Mouse (Mus musculus) kidney, adult 9 months (tissue): ENCODE results near the gene Pkd1l2.

ENCODE experiments used
- DNase-seq: peaks from one replicate; pipeline ENCODE4 v3.0.0; 2022

Pkd1l2 gene

GRCm38 (mm10) chr8:117082399-117082872 lies at the start of gene Pkd1l2:
Pkd1l2 (minus strand) TSS chr8:117082449.
- no peak for DNase-seq

DNA sequence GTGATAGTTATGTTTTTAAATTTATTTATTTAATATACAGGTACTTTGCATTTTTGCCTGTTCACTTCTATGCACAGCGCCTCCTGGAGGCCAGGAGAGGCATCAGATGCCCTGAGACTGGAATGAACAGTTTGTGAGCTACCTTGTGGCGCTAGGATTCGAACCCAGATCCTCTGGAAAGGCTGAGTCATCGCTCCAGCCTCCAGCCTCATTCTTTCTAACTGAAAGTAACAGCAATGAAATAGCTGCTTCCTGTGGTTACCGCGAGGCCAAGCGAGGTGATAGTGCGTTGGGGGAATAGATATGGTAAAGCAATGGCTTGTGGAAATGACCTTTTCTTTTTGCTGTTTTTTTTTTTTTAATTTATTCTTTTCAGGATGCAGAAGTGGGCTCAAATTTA lies 44.8 kb upstream of the Pkd1l2 start:
- DNase-seq = no peak

DNA sequence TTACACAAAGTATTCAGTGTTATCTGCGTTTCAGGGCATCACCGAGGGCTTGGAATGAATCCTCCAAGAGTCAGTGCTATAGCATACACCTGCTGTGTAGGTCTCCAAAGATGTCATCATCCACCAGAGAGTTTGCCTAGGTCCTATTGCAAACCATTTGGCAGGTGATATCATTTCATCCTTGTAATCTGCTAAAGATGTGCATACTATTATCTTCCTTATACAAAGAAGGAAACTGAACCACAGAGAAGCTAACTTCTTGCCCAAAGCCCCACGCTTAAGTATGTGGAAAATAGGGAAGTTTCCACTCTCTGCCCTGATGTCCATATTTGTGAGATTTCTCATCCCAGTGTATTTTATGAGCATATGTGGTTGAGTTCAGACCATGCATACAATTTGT lies 44.2 kb upstream of the Pkd1l2 start:
- no peak for DNase-seq

DNA sequence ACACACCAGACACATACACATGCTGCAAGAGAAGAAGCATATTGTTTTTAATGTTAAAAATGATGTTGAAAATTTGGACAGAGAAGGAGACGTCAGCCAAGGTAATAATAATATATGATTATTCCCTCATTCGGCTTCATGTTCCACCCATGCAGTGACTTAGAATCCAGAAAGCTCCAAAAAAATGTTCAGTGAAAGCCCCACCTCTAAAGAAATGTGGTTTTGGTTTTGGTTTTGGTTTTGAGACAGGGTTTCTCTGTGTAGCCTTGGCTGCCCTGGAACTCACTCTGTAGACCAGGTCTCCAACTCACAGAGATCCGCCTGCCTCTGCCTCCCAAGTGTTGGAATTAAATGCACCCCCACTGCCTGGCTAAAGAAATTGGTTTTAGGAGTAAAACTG lies 43.6 kb upstream of the Pkd1l2 start:
- DNase-seq = no peak

DNA sequence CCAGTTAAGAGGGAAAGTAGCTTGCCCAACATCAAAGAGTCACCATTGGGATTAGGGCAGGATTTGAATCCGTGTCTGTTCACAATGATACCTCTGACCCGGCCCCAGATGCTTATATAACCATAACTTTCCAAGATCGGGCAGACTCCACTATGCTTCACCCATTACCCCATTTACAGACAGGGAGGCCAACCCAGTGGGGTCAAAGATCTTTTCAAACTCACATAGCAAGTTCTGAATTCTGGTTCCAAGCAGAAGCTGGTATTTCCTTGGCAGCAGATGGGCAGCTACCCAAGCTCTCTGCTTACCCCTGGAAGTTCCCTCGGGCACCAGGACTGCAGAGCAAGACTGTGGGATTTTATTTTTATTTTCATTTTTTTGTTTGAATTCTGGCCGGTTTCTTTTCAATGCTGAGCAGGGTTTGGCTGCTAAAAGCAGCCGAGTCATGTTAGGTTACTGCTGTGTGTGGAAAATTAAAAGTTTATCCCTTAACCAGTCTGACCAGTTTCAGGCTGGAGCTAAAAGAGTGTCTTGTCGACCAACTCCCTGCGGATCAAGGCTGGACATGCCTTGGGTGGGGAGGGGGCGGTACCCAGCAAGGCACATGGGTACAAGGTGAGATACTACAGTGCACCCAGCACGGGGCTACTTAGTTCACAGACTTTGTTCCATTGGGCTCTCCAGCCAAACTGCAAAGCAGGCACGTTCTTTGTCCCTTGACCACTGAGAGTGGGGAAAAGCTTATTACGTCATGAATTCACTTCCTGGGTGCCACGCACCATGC lies 41.8 kb upstream of the Pkd1l2 start:
- DNase-seq = peak; percentile 65

DNA sequence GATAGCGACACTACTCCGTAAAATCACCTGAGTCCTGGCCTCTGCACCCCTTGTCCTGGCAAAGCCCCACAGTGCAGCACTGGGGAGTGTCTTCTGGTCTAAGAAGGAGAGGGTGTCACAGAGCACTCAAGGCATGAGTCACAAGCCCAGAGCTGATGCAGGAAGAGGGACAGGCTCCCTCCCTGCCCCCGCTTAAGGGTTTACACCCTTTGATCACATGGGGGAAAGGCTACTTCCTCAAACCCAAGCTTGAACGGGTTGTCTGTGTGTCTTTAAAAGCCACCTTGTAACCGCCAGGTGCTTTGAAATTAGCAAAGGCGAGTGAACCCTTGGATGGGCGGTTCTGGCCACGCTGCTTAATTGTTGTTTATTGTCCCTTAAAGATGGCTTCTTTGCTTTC lies 39.0 kb upstream of the Pkd1l2 start:
- DNase-seq = no peak

DNA sequence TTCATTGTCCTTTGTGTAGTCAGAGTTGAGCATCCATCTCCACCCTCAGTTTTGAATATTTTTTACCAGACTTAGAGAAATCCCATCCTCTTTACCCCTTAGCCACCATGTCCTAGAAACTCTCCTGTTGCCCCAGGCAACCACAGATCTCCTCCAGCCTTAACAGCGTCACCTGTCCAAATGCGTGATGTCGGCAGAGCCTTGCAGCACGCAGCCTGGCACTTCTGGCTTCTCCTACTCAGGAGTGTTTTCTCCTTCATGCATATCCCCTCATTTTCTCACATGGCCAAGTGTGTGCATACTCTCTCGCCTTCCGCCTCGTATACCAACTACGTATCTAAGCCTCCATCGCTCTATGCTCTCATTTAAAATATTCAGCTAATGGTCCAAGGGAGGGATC lies 36.2 kb upstream of the Pkd1l2 start:
- no peak for DNase-seq

GRCm38 (mm10) chr8:117116534-117116933 lies 34.3 kb upstream of the Pkd1l2 start:
- DNase-seq = no peak

DNA sequence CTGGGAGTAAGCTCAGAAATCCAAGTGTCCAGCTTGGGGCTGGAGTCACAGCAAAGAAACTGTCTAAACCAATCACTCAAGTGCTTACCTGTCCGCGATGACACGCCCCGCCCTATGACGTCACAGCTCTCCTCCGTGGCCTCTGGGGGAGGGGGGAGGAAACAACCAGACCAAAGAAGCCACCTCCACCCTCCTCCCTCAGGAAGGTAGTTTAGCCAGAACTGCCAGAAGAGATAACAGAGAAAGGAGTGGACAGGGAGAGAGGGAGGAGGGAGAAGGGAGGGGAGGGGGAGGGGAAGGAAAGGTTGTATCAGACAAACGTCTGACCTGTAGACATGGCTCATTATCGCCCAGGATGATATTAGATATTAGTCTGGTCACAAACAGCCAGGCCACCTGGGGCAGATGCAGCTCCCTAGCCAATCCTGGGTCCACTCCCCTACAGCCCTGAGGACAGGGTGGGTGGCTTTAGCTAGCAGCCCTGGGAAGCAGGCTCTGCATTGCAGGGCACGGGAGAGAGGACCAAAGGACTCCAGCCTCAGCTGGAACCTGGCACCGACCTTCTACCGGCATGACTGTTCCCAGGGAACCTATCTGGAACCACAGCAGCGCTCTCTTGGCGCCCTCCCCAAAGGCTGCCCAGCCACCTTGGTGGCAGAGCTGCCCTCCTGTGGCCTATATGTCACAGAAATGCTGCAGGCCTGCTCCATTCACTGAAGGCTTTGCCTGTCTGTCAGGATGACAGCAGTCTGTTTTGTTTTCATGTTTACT lies 33.6 kb upstream of the Pkd1l2 start:
- peak; percentile 17 for DNase-seq

GRCm38 (mm10) chr8:117115094-117115493 lies 32.8 kb upstream of the Pkd1l2 start:
- DNase-seq = no peak

DNA sequence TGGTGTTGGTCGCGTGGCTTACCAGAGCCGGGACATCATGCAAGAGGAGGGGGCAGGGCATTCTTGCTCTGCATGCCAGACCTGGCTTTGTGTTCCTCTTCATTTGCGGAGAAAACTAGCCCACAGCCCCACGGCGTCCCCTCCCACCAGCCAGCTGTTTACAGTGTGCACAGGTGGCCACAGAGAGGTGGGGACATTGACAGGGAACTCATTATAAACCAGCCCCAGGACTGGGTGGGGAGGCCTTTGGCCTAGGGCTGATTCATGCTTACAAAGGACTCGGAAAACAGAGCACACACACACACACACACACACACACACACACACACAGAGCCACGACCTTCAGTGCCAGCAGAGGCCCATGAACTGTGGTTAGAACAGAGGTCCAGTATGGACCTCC lies 30.0 kb upstream of the Pkd1l2 start:
- DNase-seq = no peak

- DNase-seq = no peak
These were observed 29.4 kb upstream of the Pkd1l2 start for GRCm38 (mm10) chr8:117111641-117112040.

DNA sequence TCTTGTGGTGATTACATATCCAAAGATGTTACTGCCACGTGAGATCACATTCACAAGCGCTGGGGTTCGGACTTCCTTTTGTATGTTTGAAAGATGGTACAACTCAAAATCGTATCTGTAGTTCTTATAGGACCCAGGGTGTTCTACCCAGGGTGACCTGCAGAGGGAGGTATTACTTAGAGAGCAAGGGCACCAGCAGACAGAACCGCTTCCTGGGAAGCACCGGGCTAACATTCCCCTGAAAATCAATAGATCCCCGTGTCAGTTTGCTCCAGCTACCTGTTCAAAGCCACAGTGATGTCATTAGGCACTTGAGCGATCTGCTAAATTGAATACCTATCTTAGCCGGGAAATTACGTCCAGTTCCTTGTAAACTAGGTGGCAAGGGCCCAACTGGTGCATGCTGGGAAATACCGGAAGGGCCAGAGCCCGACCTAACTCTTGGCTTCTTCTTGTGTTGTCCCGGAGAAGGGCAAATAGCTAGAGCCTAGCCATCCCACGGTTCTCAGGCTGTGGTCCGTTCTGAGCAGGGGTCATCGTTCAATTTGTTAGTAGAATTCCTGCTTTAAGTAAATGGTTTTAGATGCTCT lies 27.6 kb upstream of the Pkd1l2 start:
- DNase-seq = peak; percentile 89

DNA sequence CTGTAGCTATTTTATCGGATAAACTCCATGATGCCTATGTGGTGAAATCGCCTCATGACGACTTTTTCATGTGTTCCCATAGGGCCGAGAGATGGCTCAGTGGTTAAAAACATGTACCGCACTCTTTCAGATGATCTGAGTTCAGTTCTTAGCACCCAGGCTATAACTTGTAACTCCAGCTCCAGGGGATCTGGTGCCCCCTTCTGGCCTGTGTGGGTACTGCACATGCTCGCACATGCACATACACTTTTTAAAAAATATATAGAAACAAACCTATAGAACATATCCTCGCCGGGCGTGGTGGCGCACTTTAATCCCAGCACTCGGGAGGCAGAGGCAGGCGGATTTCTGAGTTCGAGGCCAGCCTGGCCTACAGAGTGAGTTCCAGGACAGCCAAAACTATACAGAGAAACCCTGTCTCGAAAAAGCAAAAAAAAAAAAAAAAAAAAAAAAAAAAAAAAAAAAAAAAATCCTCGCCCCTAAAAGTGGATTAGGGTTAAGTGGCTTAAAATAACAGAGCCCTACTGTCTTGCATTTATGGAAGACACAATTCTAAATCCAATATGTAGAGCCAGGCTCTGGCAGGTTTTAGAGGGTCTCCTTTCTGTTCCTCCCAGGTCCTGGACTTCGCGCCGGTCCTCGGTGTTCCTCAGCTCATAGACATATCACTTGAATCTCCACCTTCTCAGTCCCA lies 26.9 kb upstream of the Pkd1l2 start:
- DNase-seq = no peak

DNA sequence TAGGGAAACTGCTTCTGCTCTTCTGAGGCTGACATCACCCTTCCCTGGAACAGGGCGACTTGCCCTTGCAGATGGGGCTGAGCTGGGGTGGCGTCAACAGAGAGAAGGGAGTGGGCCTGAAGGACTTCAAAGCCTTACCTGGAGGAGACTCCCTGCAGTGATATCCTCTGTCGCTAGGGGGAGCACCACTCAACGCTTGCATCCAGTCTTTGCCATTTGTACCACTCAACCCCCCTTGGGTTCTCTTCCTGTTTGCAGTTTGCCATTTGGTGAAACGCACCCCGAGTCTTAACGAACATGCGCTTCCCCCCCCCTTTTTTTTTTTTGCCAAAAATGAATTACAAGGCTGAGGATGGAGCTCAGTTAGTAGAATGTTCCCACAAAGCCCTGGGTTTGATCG lies 25.3 kb upstream of the Pkd1l2 start:
- peak; percentile 78 for DNase-seq

- DNase-seq = no peak
These were observed 15.4 kb upstream of the Pkd1l2 start for GRCm38 (mm10) chr8:117097564-117098191.

DNA sequence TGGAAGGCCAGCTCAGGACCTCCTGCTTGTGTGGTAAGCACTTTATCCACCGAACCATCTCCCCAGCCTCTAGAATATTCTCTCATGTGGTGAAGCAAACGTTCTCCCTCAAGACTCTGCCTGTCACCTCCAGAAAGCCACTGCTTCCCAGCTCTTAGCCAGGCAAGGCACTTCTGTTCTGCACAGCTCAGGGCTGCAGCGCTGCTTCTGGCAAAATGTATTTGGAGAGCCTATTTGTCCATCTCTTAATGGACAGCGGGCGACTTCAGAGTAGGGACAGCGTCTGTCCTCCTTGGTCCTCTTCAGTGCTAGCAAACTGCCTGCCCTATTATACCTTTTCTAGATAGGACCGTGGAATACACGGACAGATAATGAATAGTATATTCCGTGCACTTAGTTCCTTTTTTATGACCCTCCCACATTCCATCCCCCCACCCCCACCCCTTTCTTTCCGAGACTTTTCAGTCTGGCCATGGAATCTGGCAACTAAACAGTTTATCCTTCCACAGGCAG lies 14.9 kb upstream of the Pkd1l2 start:
- no peak for DNase-seq

DNA sequence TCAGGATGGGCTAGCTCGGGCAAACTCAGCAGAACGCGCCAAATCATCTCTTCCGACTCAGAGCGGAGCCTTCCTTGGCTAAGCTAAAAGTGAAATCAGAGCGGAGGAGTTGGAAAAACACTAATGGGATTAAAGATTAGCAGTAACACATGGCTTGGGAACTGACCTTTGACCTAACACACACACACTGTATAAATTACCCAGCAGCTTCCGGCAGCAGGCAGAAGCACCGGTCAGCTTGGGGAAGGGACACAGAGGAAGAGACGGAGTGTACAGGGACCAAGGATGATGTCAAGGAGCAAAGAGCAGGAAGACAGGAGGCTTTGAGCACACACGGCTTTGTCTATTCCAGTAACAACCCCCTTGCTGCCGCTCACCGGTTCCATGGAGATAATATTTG lies 13.4 kb upstream of the Pkd1l2 start, which contains the start of gene Bco1:
TSS of gene Bco1 (plus strand) at position 208 of the 400 bp plus-strand sequence.
- peak; percentile 85 for DNase-seq

DNA sequence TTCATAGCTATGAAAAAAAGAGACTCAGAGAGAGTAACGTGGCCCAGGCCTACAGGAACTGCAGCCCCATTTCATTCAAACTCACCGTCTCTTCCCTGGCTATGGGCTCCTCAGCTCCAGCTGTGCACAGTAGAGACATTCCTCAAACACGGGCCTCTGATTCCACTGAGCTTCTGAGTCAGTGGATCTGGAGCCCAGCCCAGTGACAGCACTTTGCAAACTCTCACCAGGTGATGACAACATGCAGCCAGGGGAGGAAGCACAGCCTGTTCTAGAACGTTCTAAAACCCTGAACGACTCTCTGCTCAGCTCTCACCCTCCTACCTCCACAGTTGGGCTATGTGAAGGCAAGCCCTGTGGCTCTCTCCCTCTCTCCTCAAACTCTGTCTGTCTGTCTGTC lies 11.8 kb upstream of the Pkd1l2 start:
- DNase-seq = no peak

GRCm38 (mm10) chr8:117089802-117090201 lies 7.6 kb upstream of the Pkd1l2 start:
- no peak for DNase-seq

DNA sequence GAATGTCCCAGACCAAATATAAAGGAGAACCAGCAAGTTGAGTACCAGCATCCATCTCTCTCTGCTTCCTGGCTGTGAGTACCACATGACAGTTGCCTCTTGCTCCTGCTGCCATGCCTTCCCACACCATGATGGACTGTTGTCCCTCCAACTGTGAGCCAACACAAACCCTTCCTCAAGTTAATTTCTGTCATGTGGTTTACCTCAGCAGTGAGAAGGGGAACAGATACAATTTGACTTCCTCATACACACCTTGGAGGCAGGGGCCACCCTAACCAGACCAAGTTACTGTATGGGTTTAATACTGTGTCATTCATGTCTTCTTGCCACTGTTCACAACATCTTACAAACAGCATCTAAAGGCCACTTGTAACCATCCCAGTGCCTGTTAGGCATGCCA lies 4.8 kb upstream of the Pkd1l2 start:
- DNase-seq = no peak

DNA sequence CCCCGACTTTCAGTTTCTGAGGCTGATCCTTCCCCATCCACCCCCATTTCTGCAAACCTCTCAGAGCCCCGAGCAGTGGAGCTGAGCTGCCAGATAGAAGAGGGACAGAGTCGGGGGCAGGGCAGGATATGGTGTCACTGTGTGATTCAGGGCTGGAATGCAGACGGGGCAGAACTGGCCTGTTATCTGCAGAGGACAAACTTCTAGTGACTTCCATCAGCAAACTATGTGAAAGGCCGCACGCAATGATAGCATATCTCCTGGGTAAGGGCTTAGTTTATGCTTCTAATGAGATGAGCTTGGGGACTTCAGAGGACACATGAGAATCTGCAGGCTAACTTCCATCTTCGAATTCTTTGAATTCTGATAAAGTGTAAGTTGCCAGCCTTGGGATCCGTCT lies 3.3 kb upstream of the Pkd1l2 start:
- peak; percentile 18 for DNase-seq
